Mouse (Mus musculus) heart, adult 2 months (tissue): ENCODE measurements around the gene Acvr1. TPM values are rescaled to one million over a fixed set of nuclear protein-coding genes. Genes with fewer than 3 reads are reported as not detected.

ENCODE experiments used
- DNase-seq, 2 experiments: peaks; one replicate each; pipeline ENCODE4 v3.0.0; 2021
- H3K27ac ChIP-seq: fragments of 200-600 bp; 2 replicates; pipeline ENCODE4 v1.8.1; 2022
- H3K27me3 ChIP-seq: fragments of 200-500 bp; 2 replicates; pipeline ENCODE4 v1.6.1; 2012; ENCODE audit warnings: mild to moderate bottlenecking, low read length, inconsistent platforms, mixed read lengths; ENCODE audit not compliant: control insufficient read depth, insufficient read depth
- H3K36me3 ChIP-seq: fragments of 200-500 bp; 2 replicates; pipeline ENCODE4 v1.6.1; 2012; ENCODE audit warnings: low read length, inconsistent platforms; ENCODE audit not compliant: control insufficient read depth, insufficient read depth
- H3K4me1 ChIP-seq: fragments of 200-500 bp; 2 replicates; pipeline ENCODE4 v1.6.1; 2011; ENCODE audit warnings: low read length; ENCODE audit not compliant: control insufficient read depth, insufficient read depth
- H3K4me3 ChIP-seq: fragments of 200-600 bp; 2 replicates; pipeline ENCODE4 v1.8.1; 2022
- H3K79me2 ChIP-seq: fragments of 200-500 bp; replicated peaks from 2 replicates; pipeline ENCODE4 v1.6.1; 2012; ENCODE audit warnings: mild to moderate bottlenecking, inconsistent platforms, low read length, moderate library complexity, mixed read lengths; ENCODE audit not compliant: control insufficient read depth, insufficient read depth
- H3K9ac ChIP-seq: fragments of 200-500 bp; 2 replicates; pipeline ENCODE4 v1.6.1; 2012; ENCODE audit warnings: low read depth, mild to moderate bottlenecking, control low read depth, inconsistent platforms, low read length, mixed read lengths
- CTCF ChIP-seq: fragments of 200-600 bp; IDR thresholded peaks from 2 replicates; pipeline ENCODE4 v1.8.1; 2022; ENCODE audit warnings: antibody characterized with exemption, mild to moderate bottlenecking, moderate library complexity
- EP300 ChIP-seq: fragments of 200-500 bp; IDR thresholded peaks from 2 replicates; pipeline ENCODE4 v1.6.1; 2011; ENCODE audit warnings: low read depth, low read length, control low read depth; ENCODE audit not compliant: insufficient read depth
- POLR2A ChIP-seq: fragments of 200-500 bp; IDR thresholded peaks from 2 replicates; pipeline ENCODE4 v1.6.1; 2011; ENCODE audit warnings: mild to moderate bottlenecking, low read depth, low read length, control low read depth; ENCODE audit not compliant: insufficient read depth
- WGBS: fragments of 180-500 bp; shearing (Covaris S2); methylation state at CpG from one replicate; pipeline ENCODE4 v1.1.7; 2018; 5-methylcytosine and 5-hydroxymethylcytosine counted together
- intact Hi-C: fragments of 180-260 bp; cut with DNase I; formaldehyde crosslinking; loops from one replicate; pipeline ENCODE4 v1.15.1; 2025
- polyA plus RNA-seq: library from polyadenylated mRNA; depleted of rRNA; stranded (reverse); fragments of >200 nt; gene quantifications from 2 replicates; pipeline ENCODE4 v1.2.3, GENCODE M21; 2012; rRNA removed
- total RNA-seq, 2 experiments: library from RNA; stranded (reverse); gene quantifications; 2 replicates each; pipeline ENCODE4 v1.2.3; 2021

Acvr1 gene
- total and polyA plus RNA-seq, 3 experiments = 7.4 to 15.7 (median 14.6) TPM

DNA sequence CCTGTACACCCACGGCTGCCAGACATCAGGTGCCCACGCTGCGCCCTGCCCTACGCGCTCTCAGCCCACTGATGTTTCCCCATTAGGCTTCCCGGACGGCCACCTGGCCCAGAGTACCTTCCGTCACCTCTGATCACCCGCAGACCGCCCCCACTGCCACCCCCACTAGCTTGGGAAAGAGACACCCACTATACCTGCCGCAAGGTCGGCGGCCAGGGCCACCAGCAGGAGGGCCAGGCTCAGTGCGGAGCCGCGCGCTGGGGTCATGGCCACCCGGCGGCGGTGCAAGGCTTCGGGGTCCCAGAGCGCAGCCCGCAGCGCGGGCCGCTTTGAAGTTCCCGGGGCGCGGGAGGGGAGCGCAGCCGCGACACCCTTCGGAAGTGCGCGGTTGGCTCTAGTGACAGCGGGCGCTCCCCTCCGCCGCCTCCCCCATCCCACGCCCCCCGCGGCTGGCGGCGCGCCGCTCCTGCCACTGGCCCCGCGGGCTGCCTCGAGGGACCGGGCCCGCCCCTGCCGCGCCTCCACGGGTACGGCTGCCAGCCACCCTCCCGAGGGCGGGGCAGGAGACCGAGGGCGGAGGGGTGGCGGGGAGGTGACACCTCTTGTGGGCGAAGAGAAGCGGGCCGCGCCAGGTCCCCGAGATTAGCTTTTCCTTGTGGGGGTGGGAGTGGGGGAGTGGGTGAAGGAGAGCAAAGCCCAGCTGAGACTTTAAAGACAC, 209.4 kb downstream of the Acvr1 start, which contains the start of gene Acvr1c:
TSS of gene Acvr1c (minus strand) at position 482 of the 718 bp plus-strand sequence.
- 1% methylated on average over 64 of the region's 65 CpGs for WGBS
- H3K9ac ChIP-seq = 0 out of 2 replicates have a peak within 1 kb of the TSS, but pooled peaks have one; percentile 36

DNA sequence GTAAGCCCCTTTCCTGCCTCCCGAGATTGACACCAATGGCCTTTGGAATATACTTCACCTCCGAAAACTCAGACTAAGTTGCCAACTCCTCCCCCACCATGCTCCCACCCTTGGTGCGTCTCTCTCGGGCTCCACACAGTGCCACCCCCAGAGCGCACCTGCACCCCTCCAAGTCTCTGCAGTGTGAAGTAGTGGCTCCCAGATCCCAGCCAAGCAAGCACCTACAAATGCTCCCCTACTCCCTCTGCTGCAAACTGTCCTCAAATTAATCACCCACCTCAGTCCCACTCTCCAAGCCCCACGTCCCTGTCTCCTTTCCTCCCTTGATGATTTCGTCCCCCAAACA, 209.9 kb downstream of the Acvr1 start:
- H3K27ac ChIP-seq = no peak overlapping the region
- H3K27me3 ChIP-seq = no peaks in the 10 kb centered on the region
- H3K4me3 ChIP-seq = peak overlapping the region; percentile 49; the same call in 1 of the 2 replicates
- H3K4me1 ChIP-seq = no peaks in the 10 kb centered on the region
- 0% methylated on average over 7 of the region's 7 CpGs for WGBS
- TF ChIP-seq CTCF (no peak), POLR2A (no peak), EP300 (no peak)
- no peaks in the 10 kb centered on the region for H3K36me3 ChIP-seq
- intact Hi-C loops = no loop called here
- no peaks in the 10 kb centered on the region for H3K79me2 ChIP-seq
- no peak for DNase-seq
- H3K9ac ChIP-seq = 0 out of 2 replicates have a peak overlapping the region, but pooled peaks have one; percentile 36

More for the DNA sequence above, 209.4 kb downstream of the Acvr1 start, which contains the start of gene Acvr1c:
- no peaks in the 10 kb centered on the region for H3K79me2 ChIP-seq
- intact Hi-C loops = no loop called here
- H3K27me3 ChIP-seq = no peaks in the 10 kb centered on the region
- peak within 1 kb of the TSS; percentile 49 for H3K4me3 ChIP-seq
- peak; percentile 62 to 72 for DNase-seq
- H3K36me3 ChIP-seq = no peaks in the 10 kb centered on the region
- no peak within 1 kb of the TSS for H3K27ac ChIP-seq
- no peaks in the 10 kb centered on the region for H3K4me1 ChIP-seq
- TF ChIP-seq POLR2A (no peak), EP300 (no peak), CTCF (no peak)

DNA sequence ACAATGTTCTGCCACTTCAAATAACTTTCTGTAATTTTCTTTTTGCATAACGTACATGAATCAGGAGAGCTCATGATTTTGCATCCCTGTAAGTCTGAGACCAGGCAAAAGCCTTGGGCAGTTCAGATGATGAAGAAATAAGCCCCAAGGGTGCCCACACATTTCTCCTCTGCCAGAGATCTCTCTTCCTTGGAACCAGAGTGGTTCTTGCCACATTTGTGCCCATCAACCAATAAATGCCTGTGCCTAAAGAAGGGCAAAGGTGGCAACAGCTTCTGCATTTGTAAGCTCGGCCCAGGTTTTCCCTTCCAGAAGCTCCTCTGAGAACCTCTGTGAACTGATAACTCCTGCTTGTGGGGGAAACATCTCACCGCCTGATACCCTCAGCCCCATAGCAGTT, 212.6 kb downstream of the Acvr1 start:
- 78% methylated on average over 3 of the region's 3 CpGs for WGBS
- Histone ChIP-seq H3K36me3 (no peaks in the 10 kb centered on the region), H3K27ac (no peak overlapping the region), H3K79me2 (no peaks in the 10 kb centered on the region), H3K9ac (no peak overlapping the region), H3K4me3 (no peak overlapping the region), H3K4me1 (no peaks in the 10 kb centered on the region), H3K27me3 (no peaks in the 10 kb centered on the region)
- DNase-seq = no peak
- intact Hi-C loops = no loop called here
- no peak for TF ChIP-seq POLR2A
- no peak for TF ChIP-seq EP300
- TF ChIP-seq CTCF = no peak

DNA sequence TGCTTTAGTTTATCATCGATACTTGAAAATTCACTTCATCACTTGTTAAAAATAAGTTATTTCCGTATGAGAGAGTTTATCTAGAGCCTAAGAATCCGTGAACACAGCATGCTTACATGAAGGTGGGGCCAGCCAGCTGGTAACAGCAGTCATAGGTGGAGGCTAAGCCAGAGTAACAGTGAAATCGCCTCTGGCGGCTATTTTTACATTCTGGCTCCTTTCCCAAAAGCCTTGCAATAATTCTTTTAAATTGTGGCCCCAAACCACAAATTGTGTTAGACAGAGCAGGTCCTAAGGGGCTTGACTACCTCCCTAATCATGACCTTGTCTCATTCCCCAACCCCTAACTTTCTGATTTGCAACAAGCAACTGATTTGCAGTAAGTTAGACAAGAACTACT, 214.1 kb downstream of the Acvr1 start:
- Histone ChIP-seq H3K4me3 (no peak overlapping the region), H3K4me1 (no peaks in the 10 kb centered on the region), H3K79me2 (no peaks in the 10 kb centered on the region), H3K27me3 (no peaks in the 10 kb centered on the region), H3K9ac (no peak overlapping the region), H3K36me3 (no peaks in the 10 kb centered on the region), H3K27ac (no peak overlapping the region)
- DNase-seq = no peak
- 30% methylated on average over 5 of the region's 5 CpGs for WGBS
- intact Hi-C loops = no loop called here
- TF ChIP-seq EP300 (no peak), CTCF (no peak), POLR2A (no peak)

DNA sequence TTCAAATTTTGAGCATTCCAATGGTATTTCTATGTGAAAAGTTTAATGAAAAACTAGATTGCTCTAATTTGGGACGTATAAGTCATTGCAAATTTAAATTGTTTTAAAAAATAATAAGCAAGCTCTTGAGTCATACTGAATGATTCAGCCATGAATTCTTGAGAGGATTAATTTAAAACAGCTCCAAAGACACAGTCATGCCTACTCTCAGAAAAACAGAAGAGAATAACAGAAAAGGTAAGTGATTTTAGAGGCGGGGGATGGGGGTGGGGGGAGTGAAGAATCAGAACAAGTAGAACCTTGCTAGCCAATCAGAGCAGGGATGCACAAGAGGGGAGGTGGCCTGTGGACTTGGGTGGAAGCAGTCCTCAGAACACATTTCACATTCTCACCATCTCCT, 216.3 kb downstream of the Acvr1 start:
- Histone ChIP-seq H3K9ac (no peak overlapping the region), H3K27ac (no peak overlapping the region), H3K4me3 (no peak overlapping the region), H3K79me2 (no peaks in the 10 kb centered on the region), H3K4me1 (no peaks in the 10 kb centered on the region), H3K27me3 (no peaks in the 10 kb centered on the region), H3K36me3 (no peaks in the 10 kb centered on the region)
- DNase-seq = no peak
- WGBS = 82% methylated on average over 2 of the region's 2 CpGs
- TF ChIP-seq CTCF (no peak), POLR2A (no peak), EP300 (no peak)
- intact Hi-C loops = no loop called here

Other genes with a start within 250 kb of the Acvr1 start
- gene Acvr1c, start 209.3 kb downstream of the Acvr1 start, total RNA-seq = under 1 TPM; 0.39 to 0.59 TPM
- gene Acvr1c, start 209.3 kb downstream of the Acvr1 start, polyA plus RNA-seq = 0.38 and 0.41 TPM in 2 replicates
- not detected for gene Gm17409, start 97.0 kb downstream of the Acvr1 start, total RNA-seq
- gene Gm17409, start 97.0 kb downstream of the Acvr1 start, polyA plus RNA-seq = not detected in 2 replicates
- 1 to 10 TPM; 2.2 to 3.3 TPM for gene Upp2, start 141 bp upstream of the Acvr1 start, total RNA-seq
- 3.0 and 5.1 TPM in 2 replicates for gene Upp2, start 141 bp upstream of the Acvr1 start, polyA plus RNA-seq